Mouse (Mus musculus): ENCODE data around the gene Enpp1. TPM values are rescaled to one million over a fixed set of nuclear protein-coding genes. Genes with fewer than 3 reads are reported as not detected.

Gene Enpp1
- polyA plus RNA-seq, 2 experiments: 7.2 to 9.2 TPM

GRCm38 (mm10) chr10:24735027-24735777 lies 23.2 kb upstream of the Enpp1 start:
- no peak for TF ChIP-seq POLR2A (IDR thresholded peaks at IDR 0.05; ENCODE audit: borderline replicate concordance, extremely low read depth, insufficient read depth, insufficient read length)
- Histone ChIP-seq H3K9ac (ENCODE audit: low read depth, low read length, severe bottlenecking) (no peak overlapping the region), H3K27me3 (ENCODE audit: control insufficient read depth, insufficient read depth, low read length) (no peaks in the 10 kb centered on the region), H3K4me1 (ENCODE audit: control insufficient read depth, insufficient read depth, low read length) (no peaks in the 10 kb centered on the region), H3K27ac (replicated peaks; ENCODE audit: low read depth, low read length) (no peak overlapping the region), H3K4me3 (replicated peaks; ENCODE audit: low read length) (no peak overlapping the region), H3K9me3 (ENCODE audit: control insufficient read depth, low read length) (no peaks in the 10 kb centered on the region), H3K36me3 (ENCODE audit: control insufficient read depth, insufficient read depth, low read length) (no peaks in the 10 kb centered on the region), H3K4me2 (replicated peaks; ENCODE audit: low read depth, low read length, severe bottlenecking) (no peak overlapping the region)
- 89% methylated on average over 5 of the region's 5 CpGs for WGBS
- no peak for DNase-seq (ENCODE audit: low spot score)
- no peak for ATAC-seq (ENCODE audit: low FRiP score, low read depth)

DNA sequence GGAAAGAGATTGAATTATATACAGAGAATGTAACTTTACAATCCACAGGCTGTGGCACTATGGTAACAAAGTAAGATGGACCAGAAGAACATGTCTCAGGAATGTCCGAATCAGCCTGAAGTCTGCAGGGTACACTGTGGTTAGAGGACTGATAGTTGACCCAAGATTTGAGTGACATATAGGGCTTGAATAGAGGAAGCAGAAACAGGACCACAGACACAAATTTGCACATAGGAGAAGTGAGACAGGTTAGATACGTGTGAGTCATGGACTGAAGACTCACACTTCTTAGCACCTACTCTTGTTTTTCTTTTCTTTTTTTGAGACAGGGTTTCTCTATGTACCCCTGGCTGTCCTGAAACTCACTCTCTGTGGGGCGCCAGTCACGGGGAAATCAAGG lies 15.5 kb upstream of the Enpp1 start:
- WGBS: 89% methylated on average over 4 of the region's 4 CpGs
- no peak for ATAC-seq (ENCODE audit: low FRiP score, low read depth)

DNA sequence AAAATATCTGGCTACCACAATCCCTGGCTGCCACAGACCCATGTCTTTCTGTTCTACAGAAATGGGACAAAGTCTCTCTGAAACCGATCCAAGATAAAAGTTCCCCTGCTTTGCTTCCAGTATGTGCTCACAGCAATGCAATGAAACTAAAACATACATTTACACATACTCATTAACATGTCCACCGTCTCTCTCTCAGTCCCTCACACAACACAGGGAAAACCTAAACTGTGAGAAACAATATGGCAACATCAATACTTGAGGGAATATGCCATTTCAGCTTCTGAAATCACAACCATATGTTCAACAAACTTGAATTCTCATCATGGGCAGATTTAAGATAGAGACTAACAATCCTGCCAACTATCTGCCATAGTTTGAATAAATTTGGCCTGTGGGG lies 13.2 kb upstream of the Enpp1 start:
- no peak for TF ChIP-seq POLR2A (IDR thresholded peaks at IDR 0.05; ENCODE audit: borderline replicate concordance, extremely low read depth, insufficient read depth, insufficient read length)
- no peak overlapping the region for H3K4me3 ChIP-seq (replicated peaks; ENCODE audit: low read length)
- no peak for ATAC-seq (ENCODE audit: low FRiP score, low read depth)
- H3K27ac ChIP-seq (replicated peaks; ENCODE audit: low read depth, low read length): no peak overlapping the region
- no peaks in the 10 kb centered on the region for H3K4me1 ChIP-seq (ENCODE audit: control insufficient read depth, insufficient read depth, low read length)
- no peaks in the 10 kb centered on the region for H3K27me3 ChIP-seq (ENCODE audit: control insufficient read depth, insufficient read depth, low read length)
- H3K9me3 ChIP-seq (ENCODE audit: control insufficient read depth, low read length): no peaks in the 10 kb centered on the region
- H3K4me2 ChIP-seq (replicated peaks; ENCODE audit: low read depth, low read length, severe bottlenecking): no peak overlapping the region
- no peak overlapping the region for H3K9ac ChIP-seq (ENCODE audit: low read depth, low read length, severe bottlenecking)
- WGBS: 77% methylated on average over 2 of the region's 2 CpGs
- H3K36me3 ChIP-seq (ENCODE audit: control insufficient read depth, insufficient read depth, low read length): no peaks in the 10 kb centered on the region
- no peak for DNase-seq (ENCODE audit: low spot score)

More for the DNA sequence above, 15.5 kb upstream of the Enpp1 start:
- Histone ChIP-seq H3K27ac (replicated peaks; ENCODE audit: low read depth, low read length) (no peak overlapping the region), H3K4me2 (replicated peaks; ENCODE audit: low read depth, low read length, severe bottlenecking) (no peak overlapping the region), H3K4me3 (replicated peaks; ENCODE audit: low read length) (no peak overlapping the region), H3K4me1 (ENCODE audit: control insufficient read depth, insufficient read depth, low read length) (no peaks in the 10 kb centered on the region), H3K27me3 (ENCODE audit: control insufficient read depth, insufficient read depth, low read length) (no peaks in the 10 kb centered on the region), H3K9me3 (ENCODE audit: control insufficient read depth, low read length) (no peaks in the 10 kb centered on the region), H3K9ac (ENCODE audit: low read depth, low read length, severe bottlenecking) (no peak overlapping the region), H3K36me3 (ENCODE audit: control insufficient read depth, insufficient read depth, low read length) (no peaks in the 10 kb centered on the region)
- no peak for DNase-seq (ENCODE audit: low spot score)
- TF ChIP-seq POLR2A (IDR thresholded peaks at IDR 0.05; ENCODE audit: borderline replicate concordance, extremely low read depth, insufficient read depth, insufficient read length): no peak

GRCm38 (mm10) chr10:24721841-24722240 lies 9.9 kb upstream of the Enpp1 start:
- no peaks in the 10 kb centered on the region for H3K27me3 ChIP-seq (ENCODE audit: control insufficient read depth, insufficient read depth, low read length)
- DNase-seq (ENCODE audit: low spot score) (no peak), ATAC-seq (ENCODE audit: low FRiP score, low read depth) (no peak)
- 93% methylated on average over 3 of the region's 3 CpGs for WGBS
- no peak overlapping the region for H3K27ac ChIP-seq (replicated peaks; ENCODE audit: low read depth, low read length)
- no peak for TF ChIP-seq POLR2A (IDR thresholded peaks at IDR 0.05; ENCODE audit: borderline replicate concordance, extremely low read depth, insufficient read depth, insufficient read length)
- H3K4me2 ChIP-seq (replicated peaks; ENCODE audit: low read depth, low read length, severe bottlenecking): no peak overlapping the region
- no peaks in the 10 kb centered on the region for H3K36me3 ChIP-seq (ENCODE audit: control insufficient read depth, insufficient read depth, low read length)
- no peaks in the 10 kb centered on the region for H3K9me3 ChIP-seq (ENCODE audit: control insufficient read depth, low read length)
- no peak overlapping the region for H3K9ac ChIP-seq (ENCODE audit: low read depth, low read length, severe bottlenecking)
- no peak overlapping the region for H3K4me3 ChIP-seq (replicated peaks; ENCODE audit: low read length)
- H3K4me1 ChIP-seq (ENCODE audit: control insufficient read depth, insufficient read depth, low read length): no peaks in the 10 kb centered on the region; the same call in 1 of the 2 replicates

GRCm38 (mm10) chr10:24719383-24719782 lies 7.4 kb upstream of the Enpp1 start:
- no peak for DNase-seq (ENCODE audit: low spot score)
- no peak overlapping the region for H3K27ac ChIP-seq (replicated peaks; ENCODE audit: low read depth, low read length)
- no peaks in the 10 kb centered on the region for H3K36me3 ChIP-seq (ENCODE audit: control insufficient read depth, insufficient read depth, low read length)
- no peak overlapping the region for H3K4me3 ChIP-seq (replicated peaks; ENCODE audit: low read length)
- 78% methylated on average over 4 of the region's 4 CpGs for WGBS
- no peak for TF ChIP-seq POLR2A (IDR thresholded peaks at IDR 0.05; ENCODE audit: borderline replicate concordance, extremely low read depth, insufficient read depth, insufficient read length)
- H3K27me3 ChIP-seq (ENCODE audit: control insufficient read depth, insufficient read depth, low read length): no peaks in the 10 kb centered on the region
- no peak for ATAC-seq (ENCODE audit: low FRiP score, low read depth)
- no peak overlapping the region for H3K9ac ChIP-seq (ENCODE audit: low read depth, low read length, severe bottlenecking)
- no peaks in the 10 kb centered on the region; the same call in 1 of the 2 replicates for H3K4me1 ChIP-seq (ENCODE audit: control insufficient read depth, insufficient read depth, low read length)
- H3K9me3 ChIP-seq (ENCODE audit: control insufficient read depth, low read length): no peaks in the 10 kb centered on the region
- H3K4me2 ChIP-seq (replicated peaks; ENCODE audit: low read depth, low read length, severe bottlenecking): no peak overlapping the region

Measured in limb, embryonic 14.5 days (tissue).